Mouse (Mus musculus): ENCODE measurements around the gene Cyp4x1. TPM values are rescaled to one million over a fixed set of nuclear protein-coding genes. Genes with fewer than 3 reads are reported as not detected.

Cyp4x1 gene
- polyA plus RNA-seq, 1 experiment from 2014 or later = 10.8 TPM

DNA sequence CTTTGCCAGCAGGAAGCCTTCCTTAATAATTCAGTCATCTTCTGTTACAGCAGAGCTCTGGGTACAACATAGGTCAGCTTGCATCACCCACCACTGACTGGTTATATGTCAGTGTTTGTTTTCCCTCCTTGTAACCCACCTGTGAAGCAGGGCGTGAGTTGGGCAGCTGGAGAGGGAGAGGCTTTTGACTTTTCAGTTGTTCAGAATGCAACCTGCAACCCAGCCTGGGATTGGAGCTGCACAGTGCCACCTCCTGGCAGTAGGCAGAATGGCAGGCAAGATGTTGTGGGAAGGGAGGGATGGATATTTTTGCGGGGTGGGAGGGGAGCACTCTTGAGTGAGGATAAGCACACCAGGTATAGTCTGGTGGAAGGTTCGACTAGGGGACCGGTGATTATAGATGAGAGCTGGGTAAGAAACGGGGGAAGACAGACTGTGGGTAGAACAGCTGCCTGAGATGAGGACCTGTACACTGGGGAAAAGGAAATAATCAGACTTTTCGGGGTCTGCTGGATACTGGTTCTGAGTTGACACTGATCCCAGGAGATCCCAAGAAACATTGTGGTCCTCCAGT, 48.5 kb downstream of the Cyp4x1 start:
- H3K4me2 ChIP-seq (ENCODE audit: low read depth, low read length) = no peak overlapping the region
- H3K27me3 ChIP-seq (ENCODE audit: control insufficient read depth, insufficient read depth, low read length) = peaks cover 3% of the 10 kb centered on the region; the same call in 1 of the 2 replicates
- H3K9ac ChIP-seq (replicated peaks; ENCODE audit: low read depth, low read length) = no peak overlapping the region
- H3K9me3 ChIP-seq (ENCODE audit: control insufficient read depth, low read length) = no peaks in the 10 kb centered on the region
- WGBS = 25% methylated on average over 6 of the region's 6 CpGs
- no peak overlapping the region for H3K27ac ChIP-seq (ENCODE audit: low read depth, low read length)
- no peak overlapping the region for H3K4me3 ChIP-seq (ENCODE audit: low read depth, low read length)
- peak; percentile 65 for ATAC-seq (ENCODE audit: low read depth)
- H3K36me3 ChIP-seq (ENCODE audit: control insufficient read depth, insufficient read depth, low read length) = no peaks in the 10 kb centered on the region
- no peaks in the 10 kb centered on the region for H3K4me1 ChIP-seq (ENCODE audit: control insufficient read depth, insufficient read depth, low read length)

- H3K36me3 ChIP-seq (ENCODE audit: control insufficient read depth, insufficient read depth, low read length) = no peaks in the 10 kb centered on the region
- 74% methylated on average over 3 of the region's 3 CpGs for WGBS
- peaks cover 11% of the 10 kb centered on the region; the same call in 1 of the 2 replicates for H3K4me1 ChIP-seq (ENCODE audit: control insufficient read depth, insufficient read depth, low read length)
- H3K27ac ChIP-seq (ENCODE audit: low read depth, low read length) = no peak overlapping the region
- no peaks in the 10 kb centered on the region for H3K9me3 ChIP-seq (ENCODE audit: control insufficient read depth, low read length)
- no peak overlapping the region for H3K4me3 ChIP-seq (ENCODE audit: low read depth, low read length)
- ATAC-seq (ENCODE audit: low read depth) = no peak
- H3K9ac ChIP-seq (replicated peaks; ENCODE audit: low read depth, low read length) = no peak overlapping the region
- H3K4me2 ChIP-seq (ENCODE audit: low read depth, low read length) = no peak overlapping the region
- no peaks in the 10 kb centered on the region for H3K27me3 ChIP-seq (ENCODE audit: control insufficient read depth, insufficient read depth, low read length)
Measured at GRCm38 (mm10) chr4:115083031-115083430, 51.0 kb downstream of the Cyp4x1 start.

GRCm38 (mm10) chr4:115079821-115080349, 54.2 kb downstream of the Cyp4x1 start:
- WGBS = 7% methylated on average over 5 of the region's 5 CpGs
- H3K9ac ChIP-seq (replicated peaks; ENCODE audit: low read depth, low read length) = 0 out of 2 replicates have a peak overlapping the region, but pooled peaks have one; percentile 21
- peaks cover 11% of the 10 kb centered on the region; the same call in 1 of the 2 replicates for H3K4me1 ChIP-seq (ENCODE audit: control insufficient read depth, insufficient read depth, low read length)
- H3K9me3 ChIP-seq (ENCODE audit: control insufficient read depth, low read length) = no peaks in the 10 kb centered on the region
- 0 out of 2 replicates have a peak, but pooled peaks have one; percentile 3 for ATAC-seq (ENCODE audit: low read depth)
- no peak overlapping the region for H3K4me2 ChIP-seq (ENCODE audit: low read depth, low read length)
- no peak overlapping the region for H3K4me3 ChIP-seq (ENCODE audit: low read depth, low read length)
- H3K36me3 ChIP-seq (ENCODE audit: control insufficient read depth, insufficient read depth, low read length) = no peaks in the 10 kb centered on the region
- H3K27ac ChIP-seq (ENCODE audit: low read depth, low read length) = no peak overlapping the region
- no peaks in the 10 kb centered on the region for H3K27me3 ChIP-seq (ENCODE audit: control insufficient read depth, insufficient read depth, low read length)

DNA sequence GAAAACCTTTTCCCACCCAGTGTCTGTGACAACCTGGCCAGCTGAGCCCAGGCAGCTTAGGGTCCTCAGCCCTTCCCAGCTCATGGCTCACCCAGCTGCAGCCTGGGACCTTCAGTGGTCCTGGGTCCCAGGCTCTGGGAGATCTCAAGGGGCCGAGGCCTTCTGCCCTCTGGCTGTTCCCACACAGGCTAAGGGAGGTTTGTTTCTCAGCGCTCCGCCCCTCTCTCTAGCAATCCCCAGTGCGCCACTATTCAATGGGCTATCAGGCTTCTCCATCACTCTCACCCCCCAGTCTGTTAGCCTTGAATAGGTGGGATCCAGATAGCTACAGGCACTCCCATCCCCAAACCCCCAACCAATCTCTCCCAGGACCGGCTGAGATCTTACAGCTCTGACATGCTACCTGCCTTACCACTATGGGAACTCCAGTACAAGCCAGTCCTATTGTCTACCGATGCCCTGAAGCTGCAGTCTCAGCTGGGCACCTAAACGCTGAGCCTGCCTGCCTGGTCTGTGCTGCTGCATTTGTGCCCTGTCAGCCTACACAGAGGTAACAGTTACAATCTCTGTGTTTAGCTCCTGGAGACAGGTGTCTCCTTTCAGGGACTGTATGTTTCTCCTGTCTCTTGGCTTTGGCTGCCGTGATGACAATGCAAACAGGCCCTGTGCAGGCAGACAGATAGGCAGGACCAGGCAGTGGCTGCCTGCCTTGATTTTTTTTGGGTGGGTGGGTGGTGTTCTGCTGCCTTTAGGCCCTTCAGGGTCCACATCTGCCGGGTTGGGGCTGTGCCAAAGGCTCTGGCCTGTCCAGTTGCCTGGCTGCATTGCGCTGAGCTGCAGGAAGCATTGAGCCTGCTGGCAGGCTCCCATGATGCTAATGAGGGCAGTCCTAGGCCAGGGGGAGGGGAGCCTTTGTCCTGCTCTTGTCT, 54.9 kb downstream of the Cyp4x1 start:
- Histone ChIP-seq H3K4me3 (ENCODE audit: low read depth, low read length) (no peak overlapping the region), H3K4me2 (ENCODE audit: low read depth, low read length) (no peak overlapping the region), H3K27me3 (ENCODE audit: control insufficient read depth, insufficient read depth, low read length) (no peaks in the 10 kb centered on the region), H3K9me3 (ENCODE audit: control insufficient read depth, low read length) (no peaks in the 10 kb centered on the region), H3K27ac (ENCODE audit: low read depth, low read length) (0 out of 2 replicates have a peak overlapping the region, but pooled peaks have one; percentile 39), H3K36me3 (ENCODE audit: control insufficient read depth, insufficient read depth, low read length) (no peaks in the 10 kb centered on the region), H3K4me1 (ENCODE audit: control insufficient read depth, insufficient read depth, low read length) (peaks cover 11% of the 10 kb centered on the region; the same call in 1 of the 2 replicates), H3K9ac (replicated peaks; ENCODE audit: low read depth, low read length) (0 out of 2 replicates have a peak overlapping the region, but pooled peaks have one; percentile 21)
- peak; percentile 90 for ATAC-seq (ENCODE audit: low read depth)
- WGBS = 9% methylated on average over 10 of the region's 10 CpGs

- ATAC-seq (ENCODE audit: low read depth) = no peak
- H3K9me3 ChIP-seq (ENCODE audit: control insufficient read depth, low read length) = no peaks in the 10 kb centered on the region
- no peak overlapping the region for H3K4me2 ChIP-seq (ENCODE audit: low read depth, low read length)
- no peaks in the 10 kb centered on the region for H3K27me3 ChIP-seq (ENCODE audit: control insufficient read depth, insufficient read depth, low read length)
- H3K9ac ChIP-seq (replicated peaks; ENCODE audit: low read depth, low read length) = no peak overlapping the region
- H3K4me1 ChIP-seq (ENCODE audit: control insufficient read depth, insufficient read depth, low read length) = peaks cover 11% of the 10 kb centered on the region; the same call in 1 of the 2 replicates
- WGBS = 67% methylated on average over 3 of the region's 3 CpGs
- H3K36me3 ChIP-seq (ENCODE audit: control insufficient read depth, insufficient read depth, low read length) = no peaks in the 10 kb centered on the region
- H3K27ac ChIP-seq (ENCODE audit: low read depth, low read length) = no peak overlapping the region
- H3K4me3 ChIP-seq (ENCODE audit: low read depth, low read length) = no peak overlapping the region
Measured at GRCm38 (mm10) chr4:115075204-115075915, 58.7 kb downstream of the Cyp4x1 start.

DNA sequence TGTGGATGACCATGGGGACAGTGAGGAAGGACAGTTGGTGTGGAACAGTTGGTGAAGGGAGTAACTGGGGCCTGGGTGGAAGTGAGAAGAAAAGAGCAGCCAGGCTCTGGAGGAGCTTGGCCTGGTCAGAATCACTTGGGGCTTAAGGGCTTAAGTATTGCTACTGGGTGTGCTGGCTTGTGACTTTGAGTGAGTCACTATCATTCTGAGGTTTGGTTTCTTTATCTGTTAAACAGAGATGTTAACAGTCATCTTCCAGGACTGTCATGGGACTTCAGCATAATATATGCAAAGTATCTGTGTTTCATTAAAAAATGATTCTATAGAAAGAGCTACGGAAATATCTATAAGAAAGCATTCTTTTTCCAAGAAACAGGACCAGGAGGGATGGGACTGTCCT, 59.3 kb downstream of the Cyp4x1 start:
- H3K4me1 ChIP-seq (ENCODE audit: control insufficient read depth, insufficient read depth, low read length) = peaks cover 9% of the 10 kb centered on the region; the same call in 1 of the 2 replicates
- no peak overlapping the region for H3K4me3 ChIP-seq (ENCODE audit: low read depth, low read length)
- H3K9me3 ChIP-seq (ENCODE audit: control insufficient read depth, low read length) = no peaks in the 10 kb centered on the region
- H3K27ac ChIP-seq (ENCODE audit: low read depth, low read length) = no peak overlapping the region
- H3K27me3 ChIP-seq (ENCODE audit: control insufficient read depth, insufficient read depth, low read length) = no peaks in the 10 kb centered on the region
- 94% methylated on average over 1 of the region's 1 CpGs for WGBS
- no peak overlapping the region for H3K4me2 ChIP-seq (ENCODE audit: low read depth, low read length)
- no peak for ATAC-seq (ENCODE audit: low read depth)
- H3K36me3 ChIP-seq (ENCODE audit: control insufficient read depth, insufficient read depth, low read length) = no peaks in the 10 kb centered on the region
- H3K9ac ChIP-seq (replicated peaks; ENCODE audit: low read depth, low read length) = no peak overlapping the region

GRCm38 (mm10) chr4:115071668-115072067, 62.4 kb downstream of the Cyp4x1 start:
- Histone ChIP-seq H3K4me2 (ENCODE audit: low read depth, low read length) (no peak overlapping the region), H3K9ac (replicated peaks; ENCODE audit: low read depth, low read length) (no peak overlapping the region), H3K27me3 (ENCODE audit: control insufficient read depth, insufficient read depth, low read length) (peaks cover under 1% of the 10 kb centered on the region; the same call in 1 of the 2 replicates), H3K36me3 (ENCODE audit: control insufficient read depth, insufficient read depth, low read length) (no peaks in the 10 kb centered on the region), H3K9me3 (ENCODE audit: control insufficient read depth, low read length) (no peaks in the 10 kb centered on the region), H3K4me1 (ENCODE audit: control insufficient read depth, insufficient read depth, low read length) (no peaks in the 10 kb centered on the region), H3K27ac (ENCODE audit: low read depth, low read length) (no peak overlapping the region), H3K4me3 (ENCODE audit: low read depth, low read length) (no peak overlapping the region)
- no peak for ATAC-seq (ENCODE audit: low read depth)
- WGBS = 75% methylated on average over 1 of the region's 1 CpGs

- 1% methylated on average over 31 of the region's 31 CpGs for WGBS
- H3K27ac ChIP-seq (ENCODE audit: low read depth, low read length) = no peak overlapping the region
Measured at GRCm38 (mm10) chr4:115063518-115064239, 70.4 kb downstream of the Cyp4x1 start.

More at GRCm38 (mm10) chr4:115063518-115064239, 70.4 kb downstream of the Cyp4x1 start:
- peak overlapping the region; percentile 91 for H3K4me2 ChIP-seq (ENCODE audit: low read depth, low read length)
- H3K4me1 ChIP-seq (ENCODE audit: control insufficient read depth, insufficient read depth, low read length) = 0 out of 2 replicates have a peak, but pooled peaks cover 7% of the 10 kb centered on the region
- no peaks in the 10 kb centered on the region for H3K9me3 ChIP-seq (ENCODE audit: control insufficient read depth, low read length)
- H3K27me3 ChIP-seq (ENCODE audit: control insufficient read depth, insufficient read depth, low read length) = peaks cover 62% of the 10 kb centered on the region
- peak; percentile 12; the same call in 1 of the 2 replicates for ATAC-seq (ENCODE audit: low read depth)
- H3K9ac ChIP-seq (replicated peaks; ENCODE audit: low read depth, low read length) = peak overlapping the region; percentile 55
- peak overlapping the region; percentile 41 for H3K4me3 ChIP-seq (ENCODE audit: low read depth, low read length)
- no peaks in the 10 kb centered on the region for H3K36me3 ChIP-seq (ENCODE audit: control insufficient read depth, insufficient read depth, low read length)
